Mouse (Mus musculus): ENCODE results near the gene Mpzl3. TPM values are rescaled to one million over a fixed set of nuclear protein-coding genes. Genes with fewer than 3 reads are reported as not detected.

Gene Mpzl3
- total and polyA plus RNA-seq, 3 experiments: 0.82 to 1.8 (median 1.4) TPM

- no peaks in the 10 kb centered on the region for H3K27me3 ChIP-seq (ENCODE audit: control insufficient read depth, insufficient read depth, low read length)
- no peak overlapping the region for H3K27ac ChIP-seq
- H3K9ac ChIP-seq (ENCODE audit: low read depth, low read length): no peak overlapping the region
- intact Hi-C loops (cut with DNase I): no loop called here
- H3K36me3 ChIP-seq (ENCODE audit: control insufficient read depth, insufficient read depth, low read length): no peaks in the 10 kb centered on the region
- TF ChIP-seq EP300 (IDR thresholded peaks at IDR 0.05; ENCODE audit: insufficient read depth, low read depth, low read length): no peak
- TF ChIP-seq POLR2A (IDR thresholded peaks at IDR 0.05; ENCODE audit: insufficient read depth, low read depth, low read length): no peak
- TF ChIP-seq CTCF (IDR thresholded peaks at IDR 0.05): no peak
- H3K4me3 ChIP-seq: no peak overlapping the region
- H3K79me2 ChIP-seq (replicated peaks; ENCODE audit: control insufficient read depth, insufficient read depth, low read length): no peaks in the 10 kb centered on the region
- H3K4me1 ChIP-seq (ENCODE audit: control insufficient read depth, insufficient read depth, low read length): no peaks in the 10 kb centered on the region
- WGBS: 53% methylated on average over 3 of the region's 3 CpGs
- DNase-seq: no peak
These were observed 7.7 kb downstream of the Mpzl3 start for GRCm38 (mm10) chr9:45062677-45063076.

- 83% methylated on average over 6 of the region's 6 CpGs for WGBS
- Histone ChIP-seq H3K27ac (no peak overlapping the region), H3K4me1 (ENCODE audit: control insufficient read depth, insufficient read depth, low read length) (no peaks in the 10 kb centered on the region), H3K36me3 (ENCODE audit: control insufficient read depth, insufficient read depth, low read length) (no peaks in the 10 kb centered on the region), H3K4me3 (no peak overlapping the region), H3K27me3 (ENCODE audit: control insufficient read depth, insufficient read depth, low read length) (no peaks in the 10 kb centered on the region), H3K79me2 (replicated peaks; ENCODE audit: control insufficient read depth, insufficient read depth, low read length) (no peaks in the 10 kb centered on the region), H3K9ac (ENCODE audit: low read depth, low read length) (no peak overlapping the region)
- intact Hi-C loops (cut with DNase I): no loop called here
- TF ChIP-seq POLR2A (IDR thresholded peaks at IDR 0.05; ENCODE audit: insufficient read depth, low read depth, low read length) (no peak), EP300 (IDR thresholded peaks at IDR 0.05; ENCODE audit: insufficient read depth, low read depth, low read length) (no peak), CTCF (IDR thresholded peaks at IDR 0.05) (no peak)
- no peak for DNase-seq
These were observed 9.4 kb downstream of the Mpzl3 start for GRCm38 (mm10) chr9:45064421-45064820.

- Histone ChIP-seq H3K36me3 (ENCODE audit: control insufficient read depth, insufficient read depth, low read length) (no peaks in the 10 kb centered on the region), H3K27ac (no peak overlapping the region), H3K9ac (ENCODE audit: low read depth, low read length) (no peak overlapping the region), H3K27me3 (ENCODE audit: control insufficient read depth, insufficient read depth, low read length) (no peaks in the 10 kb centered on the region), H3K79me2 (replicated peaks; ENCODE audit: control insufficient read depth, insufficient read depth, low read length) (no peaks in the 10 kb centered on the region), H3K4me1 (ENCODE audit: control insufficient read depth, insufficient read depth, low read length) (no peaks in the 10 kb centered on the region), H3K4me3 (no peak overlapping the region)
- no peak for DNase-seq
- intact Hi-C loops (cut with DNase I): no loop called here
- no peak for TF ChIP-seq CTCF (IDR thresholded peaks at IDR 0.05)
- 73% methylated on average over 4 of the region's 4 CpGs for WGBS
These were observed 11.7 kb downstream of the Mpzl3 start for GRCm38 (mm10) chr9:45066735-45067134.

- Histone ChIP-seq H3K4me3 (no peak overlapping the region), H3K9ac (ENCODE audit: low read depth, low read length) (no peak overlapping the region), H3K79me2 (replicated peaks; ENCODE audit: control insufficient read depth, insufficient read depth, low read length) (no peaks in the 10 kb centered on the region), H3K36me3 (ENCODE audit: control insufficient read depth, insufficient read depth, low read length) (no peaks in the 10 kb centered on the region), H3K4me1 (ENCODE audit: control insufficient read depth, insufficient read depth, low read length) (no peaks in the 10 kb centered on the region), H3K27ac (no peak overlapping the region), H3K27me3 (ENCODE audit: control insufficient read depth, insufficient read depth, low read length) (no peaks in the 10 kb centered on the region)
- intact Hi-C loops (cut with DNase I): no loop called here
- DNase-seq: no peak
- TF ChIP-seq POLR2A (IDR thresholded peaks at IDR 0.05; ENCODE audit: insufficient read depth, low read depth, low read length) (no peak), EP300 (IDR thresholded peaks at IDR 0.05; ENCODE audit: insufficient read depth, low read depth, low read length) (no peak), CTCF (IDR thresholded peaks at IDR 0.05) (no peak)
- WGBS: 43% methylated on average over 3 of the region's 3 CpGs
These were observed 16.8 kb downstream of the Mpzl3 start for GRCm38 (mm10) chr9:45071800-45072199.

- peaks cover 3% of the 10 kb centered on the region; the same call in 1 of the 2 replicates for H3K27me3 ChIP-seq (ENCODE audit: control insufficient read depth, insufficient read depth, low read length)
- H3K79me2 ChIP-seq (replicated peaks; ENCODE audit: control insufficient read depth, insufficient read depth, low read length): no peaks in the 10 kb centered on the region
- no peak overlapping the region for H3K4me3 ChIP-seq
- 55% methylated on average over 3 of the region's 3 CpGs for WGBS
- no peak overlapping the region for H3K9ac ChIP-seq (ENCODE audit: low read depth, low read length)
- no peaks in the 10 kb centered on the region for H3K4me1 ChIP-seq (ENCODE audit: control insufficient read depth, insufficient read depth, low read length)
- intact Hi-C loops (cut with DNase I): loop anchor here (5.0 kb wide), 1 partner anchor 844 kb away; no protein-coding TSS in a partner anchor
- no peaks in the 10 kb centered on the region for H3K36me3 ChIP-seq (ENCODE audit: control insufficient read depth, insufficient read depth, low read length)
- DNase-seq: no peak
- no peak overlapping the region for H3K27ac ChIP-seq
- TF ChIP-seq POLR2A (IDR thresholded peaks at IDR 0.05; ENCODE audit: insufficient read depth, low read depth, low read length) (no peak), EP300 (IDR thresholded peaks at IDR 0.05; ENCODE audit: insufficient read depth, low read depth, low read length) (no peak), CTCF (IDR thresholded peaks at IDR 0.05) (no peak)
These were observed 22.9 kb downstream of the Mpzl3 start for GRCm38 (mm10) chr9:45077859-45078258.

- 75% methylated on average over 5 of the region's 5 CpGs for WGBS
- intact Hi-C loops (cut with DNase I): loop anchor here (5.0 kb wide), 1 partner anchor 843 kb away; no protein-coding TSS in a partner anchor
- DNase-seq: peak in 1 of 2 experiments; percentile 18
These were observed 24.0 kb downstream of the Mpzl3 start, which contains the start of gene Jaml for GRCm38 (mm10) chr9:45079011-45079410. Gene Jaml (plus strand): TSS chr9:45079183.

More at GRCm38 (mm10) chr9:45079011-45079410, 24.0 kb downstream of the Mpzl3 start, which contains the start of gene Jaml:
- Histone ChIP-seq H3K27me3 (ENCODE audit: control insufficient read depth, insufficient read depth, low read length) (peaks cover 3% of the 10 kb centered on the region; the same call in 1 of the 2 replicates), H3K4me3 (no peak within 1 kb of the TSS), H3K36me3 (ENCODE audit: control insufficient read depth, insufficient read depth, low read length) (no peaks in the 10 kb centered on the region), H3K9ac (ENCODE audit: low read depth, low read length) (no peak within 1 kb of the TSS), H3K4me1 (ENCODE audit: control insufficient read depth, insufficient read depth, low read length) (no peaks in the 10 kb centered on the region), H3K27ac (no peak within 1 kb of the TSS), H3K79me2 (replicated peaks; ENCODE audit: control insufficient read depth, insufficient read depth, low read length) (no peaks in the 10 kb centered on the region)
- no peak for TF ChIP-seq EP300 (IDR thresholded peaks at IDR 0.05; ENCODE audit: insufficient read depth, low read depth, low read length)
- no peak for TF ChIP-seq CTCF (IDR thresholded peaks at IDR 0.05)
- no peak for TF ChIP-seq POLR2A (IDR thresholded peaks at IDR 0.05; ENCODE audit: insufficient read depth, low read depth, low read length)
